11 mouse cellular contexts compared by ENCODE assay signal in the genomic region with DNA sequence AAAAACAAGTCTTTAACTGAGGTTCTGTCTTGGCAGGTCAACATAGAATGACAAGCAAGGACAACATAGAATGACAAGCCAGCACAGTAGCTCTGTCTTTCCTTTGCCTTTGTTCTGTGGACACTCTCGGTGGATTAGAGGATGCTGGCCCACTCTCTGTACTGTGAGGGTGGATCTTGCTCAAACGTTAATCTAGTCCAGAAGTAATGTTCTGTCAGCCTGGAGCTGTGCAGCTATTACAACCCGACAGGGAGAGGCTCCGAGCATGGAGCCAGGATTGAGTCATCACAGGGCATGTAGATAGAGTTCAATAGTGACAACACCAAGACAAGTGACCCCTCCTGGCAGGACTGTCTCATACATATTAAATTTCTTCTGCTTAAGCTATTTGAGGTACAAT. TPM values are rescaled to one million over a fixed set of nuclear protein-coding genes. Genes with fewer than 3 reads are reported as not detected.
"Had no signal": no experiment of that assay in that cellular context is flagged by ENCODE, and none has a peak within 500 bp of the region (broad histone marks: within the 10 kb centered on the region; RNA-seq: fewer than 3 reads in every experiment).

No protein-coding gene starts in this region.

- DNase-seq: kidney, postnatal 14 days; layer of hippocampus, postnatal 36 days; liver; lung, adult 2 months; lung, postnatal 36 days; right cerebral cortex, postnatal 14 days; thymus, postnatal 4 days had no signal

RNA-seq across cellular contexts. Expression of a gene that starts 42.4 kb away (rescaled TPM):
- total RNA-seq: layer of hippocampus, postnatal 36 days; left cerebral cortex, adult 8-10 months; left cerebral cortex, postnatal 25 days; midbrain, postnatal 0 days had no signal
- polyA plus RNA-seq: midbrain, embryonic 13.5 days; midbrain, postnatal 0 days had no signal
